Mouse (Mus musculus) mouse embryonic stem cell (cell line): ENCODE measurements at regions not wholly inside any gene's neighbourhood (a gene's known extent, or its start where the extent isn't known, plus 50 kb on each side); places are given as distances from the start of the nearest gene placed in this dataset.

Source experiments
- in situ Hi-C, 2 experiments: fragments of 300-500 bp; cut with MboI; formaldehyde crosslinking; loops; 1 replicate in 1 of 2; 3 replicates in 1 of 2; pipeline ENCODE4 v1.14.3; 2019 to 2020; ENCODE audit warnings: low sequenced_read_pairs in 2 of 2, low pct_unique_long_range_greater_than_20kb in 1 of 2, mixed read lengths in 1 of 2; ENCODE audit not compliant: unreplicated experiment in 1 of 2

DNA sequence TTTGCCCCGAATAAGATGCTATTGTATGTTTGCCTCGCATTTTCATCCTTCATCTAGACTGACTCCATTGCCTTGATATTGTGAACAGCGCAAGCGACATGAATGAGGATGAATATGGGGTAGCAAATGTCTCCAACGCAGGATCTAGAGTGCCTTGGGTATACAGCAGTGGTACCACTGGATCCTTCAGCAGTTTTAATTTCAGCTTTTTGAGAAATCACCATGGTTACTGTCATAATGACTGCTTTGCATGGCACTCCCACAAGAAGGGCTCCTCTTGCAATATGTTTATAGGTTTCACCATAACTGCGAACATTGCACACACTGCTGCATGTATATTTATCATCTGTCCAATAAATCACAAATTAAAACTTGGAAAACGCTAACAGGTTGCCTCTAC, 107.8 kb upstream of the Col1a2 start:
- in situ Hi-C loops: no loop called here

GRCm38 (mm10) chr6:4397695-4398598, 106.7 kb upstream of the Col1a2 start:
- in situ Hi-C loops: no loop called here

DNA sequence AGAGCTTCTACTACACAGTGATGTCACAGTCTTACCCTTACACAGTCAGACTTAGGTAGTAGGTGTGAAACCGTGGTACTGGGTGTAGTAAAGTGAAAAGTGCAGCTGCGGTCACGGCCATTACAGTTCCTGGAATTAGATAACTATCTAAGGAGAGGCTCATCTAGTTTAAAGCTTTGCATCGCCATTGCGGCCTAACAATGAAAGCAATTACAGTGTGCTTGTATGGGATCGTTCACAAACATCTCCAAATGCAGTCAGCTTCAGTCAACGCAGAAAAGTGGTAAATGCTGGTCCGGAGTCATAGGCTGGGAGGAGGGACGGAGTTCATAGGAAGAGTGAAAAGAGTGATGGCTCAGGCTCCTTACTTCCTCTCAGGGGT, 106.0 kb upstream of the Col1a2 start:
- in situ Hi-C loops: no loop called here

GRCm38 (mm10) chr6:4405301-4405700, 99.3 kb upstream of the Col1a2 start:
- in situ Hi-C loops: loop anchor here in 1 of 2 experiments (25.0 kb wide), 1 partner anchor 982 kb away; the partner anchor contains the start of gene Asb4

DNA sequence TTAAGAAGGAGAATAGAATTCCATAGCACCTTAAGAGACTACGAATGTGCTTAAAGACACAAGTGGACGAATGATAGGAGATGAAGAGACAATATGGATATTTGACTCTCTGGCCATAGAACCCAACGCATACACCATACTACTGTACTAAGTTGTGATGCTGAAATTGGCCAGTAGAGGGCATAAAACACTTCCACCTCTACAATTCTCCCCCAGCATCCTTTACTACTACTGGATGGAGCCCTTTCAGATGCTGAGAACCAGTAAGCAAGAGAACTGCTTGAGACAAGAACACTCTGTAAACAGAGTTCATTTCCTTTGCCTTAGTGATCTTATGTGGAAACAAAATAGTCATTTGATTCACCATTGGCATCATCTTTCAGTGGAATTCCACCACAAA, 96.9 kb upstream of the Col1a2 start:
- in situ Hi-C loops: loop anchor here in 1 of 2 experiments (25.0 kb wide), 1 partner anchor 980 kb away; the partner anchor contains the start of gene Asb4

DNA sequence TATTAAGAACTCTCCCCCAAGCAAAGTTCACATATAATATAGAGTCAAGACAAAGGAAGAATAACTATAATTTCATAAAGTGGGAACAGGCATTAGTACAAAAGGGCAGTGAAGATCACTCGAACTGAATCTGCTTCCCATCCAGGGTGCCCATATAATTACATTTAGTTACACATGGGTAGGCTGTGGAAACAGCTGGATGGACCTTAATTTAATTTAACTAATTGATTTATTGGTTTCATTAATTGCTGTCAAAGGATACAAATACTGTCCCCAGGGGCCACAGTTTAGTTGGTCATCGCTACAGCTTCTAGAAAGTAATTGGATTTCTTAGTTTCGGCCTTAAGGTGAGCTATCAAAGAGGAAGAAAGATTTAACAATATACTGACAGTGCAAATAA, 91.4 kb upstream of the Col1a2 start:
- in situ Hi-C loops: loop anchor here in 1 of 2 experiments (25.0 kb wide), 1 partner anchor 974 kb away; the partner anchor contains the start of gene Asb4

GRCm38 (mm10) chr6:4414166-4414565, 90.4 kb upstream of the Col1a2 start:
- in situ Hi-C loops: loop anchor here in 1 of 2 experiments (25.0 kb wide), 1 partner anchor 973 kb away; the partner anchor contains the start of gene Asb4

- in situ Hi-C loops: loop anchor here in 1 of 2 experiments (25.0 kb wide), 1 partner anchor 972 kb away; the partner anchor contains the start of gene Asb4
Observed at GRCm38 (mm10) chr6:4415206-4415605, 89.4 kb upstream of the Col1a2 start.

GRCm38 (mm10) chr6:4417247-4417709, 87.3 kb upstream of the Col1a2 start:
- in situ Hi-C loops: loop anchor here in 1 of 2 experiments (25.0 kb wide), 1 partner anchor 970 kb away; the partner anchor contains the start of gene Asb4

DNA sequence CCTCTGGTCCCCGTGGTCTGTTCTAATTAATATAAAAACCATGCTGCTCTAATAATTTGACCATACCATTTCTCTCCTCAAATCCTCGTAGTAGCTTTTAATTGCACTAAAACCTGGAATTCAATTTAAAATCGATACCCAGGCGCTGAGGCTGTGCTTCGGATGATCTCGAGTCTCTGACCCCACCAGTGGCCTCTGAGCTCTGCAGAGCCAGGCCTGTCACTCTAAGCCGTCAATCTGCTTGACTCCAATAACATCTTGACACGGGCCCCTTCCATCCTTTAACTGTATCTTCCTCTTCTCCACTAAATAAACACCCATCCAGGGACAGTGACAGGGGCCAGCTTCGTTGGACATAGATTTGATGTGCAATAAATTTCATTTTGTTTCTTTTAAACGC, 86.2 kb upstream of the Col1a2 start:
- in situ Hi-C loops: loop anchor here in 1 of 2 experiments (25.0 kb wide), 1 partner anchor 969 kb away; the partner anchor contains the start of gene Asb4

GRCm38 (mm10) chr6:4418941-4419351, 85.7 kb upstream of the Col1a2 start:
- in situ Hi-C loops: loop anchor here in 1 of 2 experiments (25.0 kb wide), 1 partner anchor 968 kb away; the partner anchor contains the start of gene Asb4

- in situ Hi-C loops: loop anchor here in 1 of 2 experiments (25.0 kb wide), 1 partner anchor 966 kb away; the partner anchor contains the start of gene Asb4
Observed at GRCm38 (mm10) chr6:4421466-4421865, 83.1 kb upstream of the Col1a2 start.

DNA sequence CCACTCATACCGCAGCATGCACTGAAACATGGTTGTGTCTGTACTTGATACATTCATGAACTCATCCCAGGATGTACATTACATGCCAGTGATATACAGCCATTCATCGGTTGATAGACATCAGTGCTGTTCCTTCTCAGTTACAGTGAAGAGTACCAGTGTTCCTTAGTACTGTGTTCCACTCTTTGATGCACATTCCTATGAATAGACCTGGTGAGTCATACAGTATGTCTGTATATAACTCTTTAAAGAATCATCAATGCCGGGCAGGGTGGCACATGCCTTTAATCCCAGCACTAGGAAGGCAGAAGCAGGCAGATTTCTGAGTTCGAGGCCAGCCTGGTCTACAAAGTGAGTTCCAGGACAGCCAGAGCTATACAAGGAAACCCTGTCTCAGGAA, 77.5 kb upstream of the Col1a2 start:
- in situ Hi-C loops: no loop called here

DNA sequence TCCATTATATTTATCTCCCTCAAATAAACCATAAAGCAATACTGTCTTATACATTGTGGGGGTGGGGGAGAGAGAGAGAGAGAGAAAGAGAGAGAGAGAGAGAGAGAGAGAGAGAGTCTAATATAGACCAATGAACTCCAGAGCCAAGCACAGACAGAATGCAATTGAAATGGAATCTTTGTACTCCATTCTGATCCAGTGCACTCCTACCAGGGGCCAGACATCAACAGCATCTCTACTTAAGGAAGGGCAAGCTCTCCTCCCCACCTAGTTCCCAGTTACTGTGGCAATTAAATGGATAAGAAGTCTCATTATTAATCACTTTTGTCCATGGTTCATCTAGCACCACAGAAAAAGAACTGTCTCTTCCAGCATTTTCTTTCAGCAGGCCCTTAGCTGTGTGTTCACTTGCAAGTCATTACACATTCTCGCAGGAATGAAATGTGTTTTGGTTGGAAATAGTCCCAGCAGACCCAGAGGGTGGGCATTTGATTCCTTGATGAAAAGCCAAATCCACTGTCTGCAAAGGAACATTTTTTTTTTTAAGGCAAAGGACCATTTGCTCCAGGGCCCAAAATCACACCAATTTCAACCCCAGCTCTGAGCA, 73.8 kb upstream of the Col1a2 start:
- in situ Hi-C loops: no loop called here

DNA sequence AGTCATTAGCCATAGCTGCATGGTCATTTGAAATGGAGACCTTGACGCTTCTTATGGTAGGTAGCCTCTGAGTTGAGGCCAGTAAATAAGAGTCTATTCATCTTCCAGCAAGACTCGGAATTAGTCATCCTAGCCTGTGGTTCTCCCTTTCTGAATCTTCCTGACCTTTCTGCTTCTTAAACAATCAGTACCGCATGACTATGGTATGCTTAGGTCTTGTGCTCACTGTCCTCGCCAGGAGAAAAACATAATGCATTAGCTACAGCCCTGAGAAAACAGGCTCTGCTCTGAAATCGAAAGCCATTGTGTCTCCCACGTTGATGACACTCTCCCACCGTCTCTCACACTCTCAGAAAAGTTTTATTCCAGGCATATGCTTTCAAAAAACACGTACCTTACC, 72.4 kb upstream of the Col1a2 start:
- in situ Hi-C loops: no loop called here

GRCm38 (mm10) chr6:4436439-4436838, 68.2 kb upstream of the Col1a2 start:
- in situ Hi-C loops: no loop called here

- in situ Hi-C loops: no loop called here
Observed at GRCm38 (mm10) chr6:4436874-4437273, 67.7 kb upstream of the Col1a2 start.

DNA sequence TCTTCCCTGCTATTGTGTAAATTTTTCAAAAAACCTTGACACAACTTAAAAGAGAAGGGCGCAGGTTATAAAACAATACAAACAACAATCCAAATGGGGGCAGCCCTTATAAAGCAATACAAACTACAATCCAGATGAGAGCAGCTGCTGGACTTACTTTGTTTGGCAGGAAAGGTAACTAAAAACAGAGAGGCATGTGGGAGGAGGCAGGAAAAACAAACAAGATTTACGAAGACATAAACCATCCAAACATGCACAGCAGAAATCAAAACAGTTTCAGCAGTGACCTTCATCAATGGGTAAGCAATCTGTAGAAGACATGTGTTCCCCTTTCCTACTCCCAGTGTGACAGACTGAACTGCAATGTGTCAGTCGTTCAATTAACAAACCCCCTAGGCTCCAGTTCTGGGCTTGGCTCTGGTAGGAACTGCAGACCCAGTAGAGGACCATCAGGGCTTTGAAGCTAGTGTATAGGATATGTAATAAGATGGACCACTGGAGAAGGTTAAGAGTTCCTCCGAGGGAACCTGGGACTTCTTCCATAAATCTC, 62.9 kb upstream of the Col1a2 start:
- in situ Hi-C loops: no loop called here

GRCm38 (mm10) chr6:4445906-4446305, 58.7 kb upstream of the Col1a2 start:
- in situ Hi-C loops: no loop called here
